Mouse (Mus musculus) liver, adult 2 months (tissue): ENCODE measurements around the gene Tmtc4. TPM values are rescaled to one million over a fixed set of nuclear protein-coding genes. Genes with fewer than 3 reads are reported as not detected.
A peak's percentile ranks its signal among the peaks of the same experiment; 100 is the strongest.

Experiments used
- DNase-seq: peaks from one replicate; pipeline ENCODE4 v3.0.0-alpha.2; 2011; ENCODE audit warnings: low read depth, low spot score; ENCODE audit errors: extremely low read depth
- H3K27ac ChIP-seq: fragments of 200-500 bp; replicated peaks from 2 replicates; pipeline ENCODE4 v1.5.1; 2012; ENCODE audit warnings: low read depth, mild to moderate bottlenecking, control low read depth, inconsistent platforms, low read length; ENCODE audit not compliant: insufficient read depth
- H3K27me3 ChIP-seq: fragments of 200-500 bp; 2 replicates; pipeline ENCODE4 v1.6.1; 2012; ENCODE audit warnings: mild to moderate bottlenecking, moderate library complexity, low read length, inconsistent platforms; ENCODE audit not compliant: control insufficient read depth, insufficient read depth
- H3K36me3 ChIP-seq: fragments of 200-500 bp; 2 replicates; pipeline ENCODE4 v1.6.1; 2012; ENCODE audit warnings: low read length, inconsistent platforms; ENCODE audit not compliant: control insufficient read depth, insufficient read depth
- H3K4me1 ChIP-seq: fragments of 200-500 bp; 2 replicates; pipeline ENCODE4 v1.6.1; 2011; ENCODE audit warnings: low read length; ENCODE audit not compliant: control insufficient read depth, insufficient read depth
- H3K4me3 ChIP-seq: fragments of 200-500 bp; 2 replicates; pipeline ENCODE4 v1.5.1; 2011; ENCODE audit warnings: low read depth, mild to moderate bottlenecking, control low read depth, low read length, moderate library complexity; ENCODE audit not compliant: insufficient read depth
- H3K79me2 ChIP-seq: fragments of 200-500 bp; 2 replicates; pipeline ENCODE4 v1.6.1; 2012; ENCODE audit warnings: inconsistent platforms, mild to moderate bottlenecking, low read length, moderate library complexity; ENCODE audit not compliant: control insufficient read depth, insufficient read depth
- H3K9ac ChIP-seq: fragments of 200-500 bp; 2 replicates; pipeline ENCODE4 v1.6.1; 2012; ENCODE audit warnings: low read depth, mild to moderate bottlenecking, control low read depth, inconsistent platforms, low read length
- CTCF ChIP-seq: fragments of 200-500 bp; IDR thresholded peaks from 2 replicates; pipeline ENCODE4 v1.5.1; 2011; ENCODE audit warnings: low read depth, low read length, control low read depth
- POLR2A ChIP-seq: fragments of 200-500 bp; IDR thresholded peaks from 2 replicates; pipeline ENCODE4 v1.6.1; 2011; ENCODE audit warnings: low read length, control low read depth; ENCODE audit not compliant: insufficient read depth; ENCODE audit errors: extremely low read depth
- WGBS: fragments of 180-500 bp; shearing (Covaris S2); methylation state at CpG from one replicate; pipeline ENCODE4 v1.1.7; 2018; 5-methylcytosine and 5-hydroxymethylcytosine counted together
- polyA plus RNA-seq: library from polyadenylated mRNA; depleted of rRNA; stranded (reverse); fragments of >200 nt; gene quantifications from 2 replicates; pipeline ENCODE4 v1.2.3, GENCODE M21; 2012
- total RNA-seq: library from RNA; depleted of rRNA; stranded (reverse); fragments of >200 nt; gene quantifications from 2 replicates; pipeline ENCODE4 v1.2.3, GENCODE M21; 2014

Tmtc4 gene
- total and polyA plus RNA-seq, 2 experiments: 5.3 to 7.0 TPM

- H3K4me3 ChIP-seq: peak overlapping the region; percentile 93
- H3K36me3 ChIP-seq: no peaks in the 10 kb centered on the region
- H3K4me1 ChIP-seq: peaks cover 17% of the 10 kb centered on the region
- no peaks in the 10 kb centered on the region for H3K27me3 ChIP-seq
- TF ChIP-seq POLR2A (peak; percentile 71), CTCF (no peak)
- peak overlapping the region; percentile 95 for H3K9ac ChIP-seq
- 1% methylated on average over 56 of the region's 58 CpGs for WGBS
- peak; percentile 71 for DNase-seq
- peaks cover 7% of the 10 kb centered on the region for H3K79me2 ChIP-seq
- peak overlapping the region; percentile 100 for H3K27ac ChIP-seq
Measured at GRCm38 (mm10) chr14:122912812-122913498, 70.9 kb downstream of the Tmtc4 start.

- peaks cover 8% of the 10 kb centered on the region for H3K79me2 ChIP-seq
- peak overlapping the region; percentile 93 for H3K4me3 ChIP-seq
- DNase-seq: peak; percentile 57
- TF ChIP-seq POLR2A (no peak), CTCF (no peak)
- WGBS: 28% methylated on average over 1 of the region's 1 CpGs
- peaks cover 17% of the 10 kb centered on the region for H3K4me1 ChIP-seq
- H3K36me3 ChIP-seq: no peaks in the 10 kb centered on the region
- H3K27me3 ChIP-seq: no peaks in the 10 kb centered on the region
- H3K9ac ChIP-seq: peak overlapping the region; percentile 67
- peak overlapping the region; percentile 100 for H3K27ac ChIP-seq
Measured at GRCm38 (mm10) chr14:122912137-122912536, 71.7 kb downstream of the Tmtc4 start.

- no peaks in the 10 kb centered on the region for H3K27me3 ChIP-seq
- H3K27ac ChIP-seq: peak overlapping the region; percentile 100
- H3K36me3 ChIP-seq: no peaks in the 10 kb centered on the region
- peak; percentile 92 for DNase-seq
- H3K9ac ChIP-seq: peak overlapping the region; percentile 84
- peak overlapping the region; percentile 93; the same call in 1 of the 2 replicates for H3K4me3 ChIP-seq
- TF ChIP-seq POLR2A: no peak
- no peak for TF ChIP-seq CTCF
- H3K4me1 ChIP-seq: peaks cover 17% of the 10 kb centered on the region
- peaks cover 8% of the 10 kb centered on the region for H3K79me2 ChIP-seq
Measured at GRCm38 (mm10) chr14:122911265-122911664, 72.6 kb downstream of the Tmtc4 start.

- Histone ChIP-seq H3K27me3 (no peaks in the 10 kb centered on the region), H3K79me2 (peaks cover 13% of the 10 kb centered on the region), H3K36me3 (peaks cover 9% of the 10 kb centered on the region), H3K27ac (peak overlapping the region; percentile 99), H3K4me3 (no peak overlapping the region; the same call in 1 of the 2 replicates), H3K4me1 (peaks cover 28% of the 10 kb centered on the region), H3K9ac (peak overlapping the region; percentile 56; the same call in 1 of the 2 replicates)
- peak; percentile 88 for DNase-seq
- TF ChIP-seq POLR2A: no peak
- no peak for TF ChIP-seq CTCF
- 20% methylated on average over 5 of the region's 5 CpGs for WGBS
Measured at GRCm38 (mm10) chr14:122909368-122910091, 74.3 kb downstream of the Tmtc4 start.

- no peaks in the 10 kb centered on the region for H3K27me3 ChIP-seq
- H3K4me3 ChIP-seq: no peak overlapping the region
- WGBS: 48% methylated on average over 4 of the region's 4 CpGs
- H3K9ac ChIP-seq: no peak overlapping the region
- H3K36me3 ChIP-seq: peaks cover 12% of the 10 kb centered on the region
- peaks cover 13% of the 10 kb centered on the region for H3K79me2 ChIP-seq
- peak overlapping the region; percentile 79 for H3K27ac ChIP-seq
- DNase-seq: peak; percentile 63
- no peak for TF ChIP-seq POLR2A
- no peak for TF ChIP-seq CTCF
- H3K4me1 ChIP-seq: peaks cover 36% of the 10 kb centered on the region
Measured at GRCm38 (mm10) chr14:122908075-122908474, 75.8 kb downstream of the Tmtc4 start.
